Comparison of ENCODE assay signal across 9 mouse cellular contexts in genomic region chr8:84912391-84912790, GRCm38 (mm10). TPM values are rescaled to one million over a fixed set of nuclear protein-coding genes. Genes with fewer than 3 reads are reported as not detected.
DNase-seq lines count a peak whose midpoint lies in the region; ATAC-seq and TF ChIP-seq lines count a peak whose summit lies in the region.
"Had no signal": no experiment of that assay in that cellular context is flagged by ENCODE, and none has a peak within 500 bp of the region (broad histone marks: within the 10 kb centered on the region; RNA-seq: fewer than 3 reads in every experiment).

No protein-coding gene starts in this region.

- no peak for TF ChIP-seq EP300 in lung, postnatal 0 days (IDR thresholded peaks at IDR 0.05)

- no peaks in the 10 kb centered on the region for H3K9me3 ChIP-seq in lung, postnatal 0 days (ENCODE audit: low read length)
- H3K9me3 ChIP-seq in hindbrain, postnatal 0 days (ENCODE audit: low read length), result no peaks in the 10 kb centered on the region
- no peaks in the 10 kb centered on the region for H3K9me3 ChIP-seq in neural tube, embryonic 13.5 days

- no peak overlapping the region for H3K27ac ChIP-seq in lung, postnatal 0 days (ENCODE audit: low read length)
- H3K27ac ChIP-seq in hindbrain, postnatal 0 days, result no peak overlapping the region
- H3K27ac ChIP-seq in neural tube, embryonic 13.5 days (replicated peaks), result no peak overlapping the region

- H3K4me2 ChIP-seq in lung, postnatal 0 days (replicated peaks; ENCODE audit: low read depth, low read length), result peak overlapping the region; percentile 53; the same call in 1 of the 2 replicates
- peak overlapping the region; percentile 51; the same call in 1 of the 2 replicates for H3K4me2 ChIP-seq in hindbrain, postnatal 0 days (ENCODE audit: low read depth, low read length)
- peak overlapping the region; percentile 51 for H3K4me2 ChIP-seq in neural tube, embryonic 13.5 days

- no peak for ATAC-seq in lung, postnatal 0 days
- no peak for ATAC-seq in hindbrain, postnatal 0 days
- ATAC-seq in neural tube, embryonic 13.5 days (ENCODE audit: low read depth), result no peak
- ATAC-seq in frontal cortex, adult (ENCODE audit: low TSS enrichment), result no peak

- H3K4me1 ChIP-seq in lung, postnatal 0 days (ENCODE audit: insufficient read depth, low read depth, low read length), result no peaks in the 10 kb centered on the region; the same call in 1 of the 2 replicates
- H3K4me1 ChIP-seq in hindbrain, postnatal 0 days (ENCODE audit: insufficient read depth, low read length), result no peaks in the 10 kb centered on the region
- H3K4me1 ChIP-seq in neural tube, embryonic 13.5 days (replicated peaks), result peaks cover 24% of the 10 kb centered on the region

- 25% methylated on average over 27 of the region's 27 CpGs for WGBS in lung, postnatal 0 days
- WGBS in hindbrain, postnatal 0 days, result 29% methylated on average over 27 of the region's 27 CpGs
- 17% methylated on average over 27 of the region's 27 CpGs for WGBS in neural tube, embryonic 13.5 days

- 0 out of 2 replicates have a peak overlapping the region, but pooled peaks have one; percentile 40 for H3K4me3 ChIP-seq in lung, postnatal 0 days (ENCODE audit: low read depth, low read length)
- H3K4me3 ChIP-seq in hindbrain, postnatal 0 days (ENCODE audit: low read length), result no peak overlapping the region
- no peak overlapping the region for H3K4me3 ChIP-seq in neural tube, embryonic 13.5 days

- TF ChIP-seq CTCF in lung, postnatal 0 days (IDR thresholded peaks at IDR 0.05), result no peak
- no peak for TF ChIP-seq CTCF in hindbrain, postnatal 0 days (IDR thresholded peaks at IDR 0.05; ENCODE audit: low read depth)

- no peaks in the 10 kb centered on the region for H3K36me3 ChIP-seq in lung, postnatal 0 days (ENCODE audit: insufficient read depth, low read length)
- H3K36me3 ChIP-seq in hindbrain, postnatal 0 days (ENCODE audit: insufficient read depth, low read length), result peaks cover 38% of the 10 kb centered on the region
- H3K36me3 ChIP-seq in neural tube, embryonic 13.5 days, result peaks cover 71% of the 10 kb centered on the region

- DNase-seq in cerebellum, adult 9-11 months, result peak; percentile 56
- no peak for DNase-seq in cerebellum, postnatal 10 days
- no peak for DNase-seq in lung, postnatal 0 days (ENCODE audit: low spot score)
- DNase-seq in lung, postnatal 36 days, result no peak
- DNase-seq in hindbrain, postnatal 0 days (ENCODE audit: low spot score), result no peak
- DNase-seq in left cerebral cortex, adult 18-20 months (ENCODE audit: low spot score in 2 of 2), result no peak
- DNase-seq: layer of hippocampus, postnatal 36 days had no signal

- H3K9ac ChIP-seq in lung, postnatal 0 days (replicated peaks; ENCODE audit: low read depth), result no peak overlapping the region
- H3K9ac ChIP-seq in hindbrain, postnatal 0 days (replicated peaks; ENCODE audit: low read length), result no peak overlapping the region
- H3K9ac ChIP-seq in neural tube, embryonic 13.5 days, result no peak overlapping the region

- peaks cover 10% of the 10 kb centered on the region for H3K27me3 ChIP-seq in lung, postnatal 0 days (replicated peaks; ENCODE audit: insufficient read depth, low read length)
- no peaks in the 10 kb centered on the region for H3K27me3 ChIP-seq in hindbrain, postnatal 0 days (ENCODE audit: insufficient read depth, low read length)
- peaks cover 86% of the 10 kb centered on the region for H3K27me3 ChIP-seq in neural tube, embryonic 13.5 days

RNA-seq across cellular contexts. Expression of gene Dnase2a, which starts 4.0 kb away (rescaled TPM):
- 24.0 and 29.1 TPM in 2 replicates for polyA plus RNA-seq in lung, postnatal 0 days (2015; fragmentation: Nextera tagmentation; extraction: Ambion mirVana)
- 15.0 and 24.5 TPM in 2 replicates for total RNA-seq in hindbrain, postnatal 0 days (2014; rRNA removed)
- 8.6 and 8.8 TPM in 2 replicates for polyA plus RNA-seq in hindbrain, postnatal 0 days (2015; fragmentation: Nextera tagmentation; extraction: Ambion mirVana)
- 4.5 and 8.8 TPM in 2 replicates for polyA plus RNA-seq in neural tube, embryonic 13.5 days (2015; fragmentation: Nextera tagmentation; extraction: Ambion mirVana)
- total RNA-seq in left cerebral cortex, adult 18-20 months (2021), result 1 to 10 TPM; 3.2 to 3.7 TPM

RNA-seq across cellular contexts. Expression of gene Klf1, which starts 10.7 kb away (rescaled TPM):
- polyA plus RNA-seq in lung, postnatal 0 days (2015; fragmentation: Nextera tagmentation; extraction: Ambion mirVana), result 0.69 and 1.1 TPM in 2 replicates
- total RNA-seq in hindbrain, postnatal 0 days (2014; rRNA removed), result 1.2 TPM in 1 of 2 replicates, not detected in the other
- 0.34 and 0.98 TPM in 2 replicates for polyA plus RNA-seq in hindbrain, postnatal 0 days (2015; fragmentation: Nextera tagmentation; extraction: Ambion mirVana)
- polyA plus RNA-seq in neural tube, embryonic 13.5 days (2015; fragmentation: Nextera tagmentation; extraction: Ambion mirVana), result 0.90 and 0.91 TPM in 2 replicates
- total RNA-seq in left cerebral cortex, adult 18-20 months (2021), result under 1 TPM in 1 of 2 experiments, not detected in 1; 0.28 TPM

RNA-seq across cellular contexts. Expression of gene Gcdh, which starts 18.7 kb away (rescaled TPM):
- 16.2 and 21.1 TPM in 2 replicates for polyA plus RNA-seq in lung, postnatal 0 days (2015; fragmentation: Nextera tagmentation; extraction: Ambion mirVana)
- 24.9 and 37.8 TPM in 2 replicates for total RNA-seq in hindbrain, postnatal 0 days (2014; rRNA removed)
- 36.5 and 41.3 TPM in 2 replicates for polyA plus RNA-seq in hindbrain, postnatal 0 days (2015; fragmentation: Nextera tagmentation; extraction: Ambion mirVana)
- 37.2 and 37.3 TPM in 2 replicates for polyA plus RNA-seq in neural tube, embryonic 13.5 days (2015; fragmentation: Nextera tagmentation; extraction: Ambion mirVana)
- 10 to 100 TPM; 34.8 to 39.1 TPM for total RNA-seq in left cerebral cortex, adult 18-20 months (2021)

RNA-seq across cellular contexts. Expression of gene Mast1, which starts 24.8 kb away (rescaled TPM):
- 0.32 and 0.33 TPM in 2 replicates for polyA plus RNA-seq in lung, postnatal 0 days (2015; fragmentation: Nextera tagmentation; extraction: Ambion mirVana)
- 70.9 and 83.0 TPM in 2 replicates for total RNA-seq in hindbrain, postnatal 0 days (2014; rRNA removed)
- 61.9 and 69.5 TPM in 2 replicates for polyA plus RNA-seq in hindbrain, postnatal 0 days (2015; fragmentation: Nextera tagmentation; extraction: Ambion mirVana)
- 62.7 and 70.3 TPM in 2 replicates for polyA plus RNA-seq in neural tube, embryonic 13.5 days (2015; fragmentation: Nextera tagmentation; extraction: Ambion mirVana)
- 10 to 100 TPM; 75.6 to 83.6 TPM for total RNA-seq in left cerebral cortex, adult 18-20 months (2021)

RNA-seq across cellular contexts. Expression of gene Rtbdn, which starts 34.4 kb away (rescaled TPM):
- polyA plus RNA-seq in lung, postnatal 0 days (2015; fragmentation: Nextera tagmentation; extraction: Ambion mirVana), result not detected in 2 replicates
- 5.8 and 11.6 TPM in 2 replicates for total RNA-seq in hindbrain, postnatal 0 days (2014; rRNA removed)
- 3.5 and 4.1 TPM in 2 replicates for polyA plus RNA-seq in hindbrain, postnatal 0 days (2015; fragmentation: Nextera tagmentation; extraction: Ambion mirVana)
- polyA plus RNA-seq in neural tube, embryonic 13.5 days (2015; fragmentation: Nextera tagmentation; extraction: Ambion mirVana), result 1.4 and 1.6 TPM in 2 replicates
- 1 to 10 TPM in 1 of 2 experiments, under 1 TPM in 1; 0.91 to 1.3 TPM for total RNA-seq in left cerebral cortex, adult 18-20 months (2021)
